Mouse (Mus musculus): ENCODE data around the gene Cfap44.

Cfap44 gene

GRCm38 (mm10) chr16:44394577-44395243 lies at the start of gene Cfap44:
Gene Cfap44 (plus strand): TSS chr16:44394796.
- DNase-seq (ENCODE audit: low spot score), result peak; percentile 53

- DNase-seq (ENCODE audit: low spot score), result peak; percentile 95
Measured at GRCm38 (mm10) chr16:44347071-44347901, 47.3 kb upstream of the Cfap44 start, which contains the start of gene Spice1. Gene Spice1 (plus strand): TSS chr16:44347121.

- no peak for DNase-seq (ENCODE audit: low spot score)
Measured at GRCm38 (mm10) chr16:44349801-44350397, 44.7 kb upstream of the Cfap44 start.

- DNase-seq (ENCODE audit: low spot score), result no peak
Measured at GRCm38 (mm10) chr16:44356291-44356690, 38.3 kb upstream of the Cfap44 start.

- peak; percentile 86 for DNase-seq (ENCODE audit: low spot score)
Measured at GRCm38 (mm10) chr16:44357571-44358268, 36.9 kb upstream of the Cfap44 start.

- DNase-seq (ENCODE audit: low spot score), result peak; percentile 50
Measured at GRCm38 (mm10) chr16:44361921-44362890, 32.4 kb upstream of the Cfap44 start.

GRCm38 (mm10) chr16:44365522-44365921 lies 29.1 kb upstream of the Cfap44 start:
- DNase-seq (ENCODE audit: low spot score), result no peak

GRCm38 (mm10) chr16:44375459-44375858 lies 19.1 kb upstream of the Cfap44 start:
- DNase-seq (ENCODE audit: low spot score), result no peak

GRCm38 (mm10) chr16:44380006-44380405 lies 14.6 kb upstream of the Cfap44 start:
- DNase-seq (ENCODE audit: low spot score), result no peak

- DNase-seq (ENCODE audit: low spot score), result no peak
Measured at GRCm38 (mm10) chr16:44381578-44381977, 13.0 kb upstream of the Cfap44 start.

GRCm38 (mm10) chr16:44383549-44383948 lies 11.0 kb upstream of the Cfap44 start:
- no peak for DNase-seq (ENCODE audit: low spot score)

GRCm38 (mm10) chr16:44384251-44384650 lies 10.3 kb upstream of the Cfap44 start:
- no peak for DNase-seq (ENCODE audit: low spot score)

- DNase-seq (ENCODE audit: low spot score), result peak; percentile 15
Measured at GRCm38 (mm10) chr16:44391877-44392548, 2.6 kb upstream of the Cfap44 start.

- no peak for DNase-seq (ENCODE audit: low spot score)
Measured at GRCm38 (mm10) chr16:44404933-44405332, 10.3 kb downstream of the Cfap44 start.

GRCm38 (mm10) chr16:44407211-44407610 lies 12.6 kb downstream of the Cfap44 start:
- no peak for DNase-seq (ENCODE audit: low spot score)

- no peak for DNase-seq (ENCODE audit: low spot score)
Measured at GRCm38 (mm10) chr16:44408290-44408689, 13.7 kb downstream of the Cfap44 start.

- no peak for DNase-seq (ENCODE audit: low spot score)
Measured at GRCm38 (mm10) chr16:44410176-44410575, 15.6 kb downstream of the Cfap44 start.

- DNase-seq (ENCODE audit: low spot score), result no peak
Measured at GRCm38 (mm10) chr16:44417596-44417995, 23.0 kb downstream of the Cfap44 start.

GRCm38 (mm10) chr16:44421735-44422134 lies 27.1 kb downstream of the Cfap44 start:
- no peak for DNase-seq (ENCODE audit: low spot score)

- no peak for DNase-seq (ENCODE audit: low spot score)
Measured at GRCm38 (mm10) chr16:44423499-44423898, 28.9 kb downstream of the Cfap44 start.

All from T-cell, adult 2 months (primary cell).